Mouse (Mus musculus) heart, embryonic 14.5 days (tissue): Measurements from ENCODE around the gene Gm37240. TPM values are rescaled to one million over a fixed set of nuclear protein-coding genes. Genes with fewer than 3 reads are reported as not detected.
"Not testable (repeated sequence)": the region's sequence is repeated elsewhere in the genome, so short reads cannot be mapped to it uniquely, and the experiment has no call there.

ENCODE experiments used
- ATAC-seq: fragments of 200-750 bp; cut with Nextera tagmentation; 2 replicates; pipeline ENCODE4 v1.8.0; 2017; ENCODE audit warnings: low read depth, moderate TSS enrichment; ENCODE audit not compliant: insufficient number of reproducible peaks, insufficient read depth, low FRiP score
- H3K27ac ChIP-seq, 2 experiments: fragments of 200-500 bp in 1 of 2; fragments of 300-500 bp in 1 of 2; sonication (generic) in 1 of 2; replicated peaks in 1 of 2; 2 replicates each; pipeline ENCODE4 v1.5.1; 2012 to 2014; ENCODE audit warnings: low read depth in 2 of 2, low read length in 2 of 2, control low read depth in 1 of 2, mild to moderate bottlenecking in 1 of 2, mixed read lengths in 1 of 2; ENCODE audit not compliant: control insufficient read depth in 1 of 2, insufficient read depth in 1 of 2
- H3K27me3 ChIP-seq: fragments of 300-500 bp; sonication (generic); 2 replicates; pipeline ENCODE4 v1.6.1; 2014; ENCODE audit warnings: mild to moderate bottlenecking, low read length, control low read depth; ENCODE audit not compliant: control insufficient read depth, insufficient read depth
- H3K36me3 ChIP-seq: fragments of 300-500 bp; sonication (generic); 2 replicates; pipeline ENCODE4 v1.6.1; 2014; ENCODE audit warnings: mild to moderate bottlenecking, control low read depth, low read length, mixed read lengths; ENCODE audit not compliant: control insufficient read depth, insufficient read depth
- H3K4me1 ChIP-seq, 2 experiments: fragments of 200-500 bp in 1 of 2; fragments of 300-500 bp in 1 of 2; sonication (generic) in 1 of 2; 2 replicates each; pipeline ENCODE4 v1.6.1; 2012 to 2014; ENCODE audit warnings: low read length in 2 of 2, control low read depth in 1 of 2, mixed read lengths in 1 of 2; ENCODE audit not compliant: control insufficient read depth in 2 of 2, insufficient read depth in 2 of 2
- H3K4me2 ChIP-seq: fragments of 300-500 bp; sonication (generic); 2 replicates; pipeline ENCODE4 v1.6.1; 2014; ENCODE audit warnings: mild to moderate bottlenecking, low read length
- H3K4me3 ChIP-seq, 2 experiments: fragments of 200-500 bp in 1 of 2; fragments of 300-500 bp in 1 of 2; sonication (generic) in 1 of 2; 2 replicates each; pipeline ENCODE4 v1.5.1; 2012 to 2014; ENCODE audit warnings: low read length in 2 of 2, mild to moderate bottlenecking in 2 of 2, control low read depth in 1 of 2, low read depth in 1 of 2, moderate library complexity in 1 of 2; ENCODE audit not compliant: control insufficient read depth in 1 of 2, insufficient read depth in 1 of 2
- H3K9ac ChIP-seq: fragments of 300-500 bp; sonication (generic); 2 replicates; pipeline ENCODE4 v1.6.1; 2014; ENCODE audit warnings: mild to moderate bottlenecking, low read length
- H3K9me3 ChIP-seq: fragments of 300-500 bp; sonication (generic); 2 replicates; pipeline ENCODE4 v1.6.1; 2016; ENCODE audit warnings: low read length, control low read depth; ENCODE audit not compliant: control insufficient read depth
- WGBS: fragments of 180-500 bp; shearing (Covaris S2); extraction: QIAGEN DNeasy Blood & Tissue Kit; methylation state at CpG from one replicate; pipeline ENCODE4 v1.1.7; 2014; 5-methylcytosine and 5-hydroxymethylcytosine counted together
- polyA plus RNA-seq: library from polyadenylated mRNA; unstranded; fragments of >200 nt; fragmentation: Nextera tagmentation; extraction: Ambion mirVana; gene quantifications from 2 replicates; pipeline ENCODE4 v1.2.1, GENCODE M21; 2014

The Gm37240 gene
- polyA plus RNA-seq, 1 experiment from 2014 or later, result 12.3 TPM

GRCm38 (mm10) chr3:85572502-85572901 lies 314.8 kb downstream of the Gm37240 start:
- not testable (repeated sequence) for H3K36me3 ChIP-seq, H3K27ac ChIP-seq, H3K9me3 ChIP-seq, H3K9ac ChIP-seq, H3K4me2 ChIP-seq, H3K27me3 ChIP-seq, H3K4me3 ChIP-seq, ATAC-seq
- peaks cover 0 to 11% of the 10 kb centered on the region in 2 experiments; a peak in 2 of 4 replicates for H3K4me1 ChIP-seq
- WGBS, result 92% methylated on average over 8 of the region's 8 CpGs

GRCm38 (mm10) chr3:85571276-85571675 lies 316.0 kb downstream of the Gm37240 start:
- 61% methylated on average over 2 of the region's 2 CpGs for WGBS
- H3K4me1 ChIP-seq, result peaks cover 0 to 11% of the 10 kb centered on the region in 2 experiments; a peak in 2 of 4 replicates
- H3K9me3 ChIP-seq, result no peaks in the 10 kb centered on the region
- no peak for ATAC-seq
- no peak overlapping the region for H3K4me3 ChIP-seq
- H3K36me3 ChIP-seq, result no peaks in the 10 kb centered on the region
- no peaks in the 10 kb centered on the region for H3K27me3 ChIP-seq
- no peak overlapping the region for H3K4me2 ChIP-seq
- no peak overlapping the region for H3K27ac ChIP-seq
- no peak overlapping the region for H3K9ac ChIP-seq

DNA sequence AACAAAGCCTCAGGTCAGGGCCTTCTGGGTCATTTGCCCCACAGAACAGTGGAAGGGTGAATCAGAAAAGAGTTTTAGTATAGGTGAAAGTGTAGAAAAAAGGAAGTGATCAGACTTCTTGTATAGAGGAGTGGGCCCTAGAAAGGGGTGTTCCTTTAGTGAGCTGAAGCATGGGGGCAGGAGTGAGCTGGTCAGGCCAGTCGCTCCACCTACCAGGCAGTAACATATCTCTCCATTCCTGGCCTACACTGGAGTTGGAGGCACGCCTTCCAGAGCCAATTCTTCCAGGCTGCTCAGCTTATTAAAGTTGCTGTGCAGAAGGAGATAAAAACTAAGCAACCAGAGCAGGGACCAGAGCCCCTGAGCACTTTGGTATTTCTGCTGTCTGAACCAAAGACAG lies 322.7 kb downstream of the Gm37240 start:
- Histone ChIP-seq H3K27ac (peak overlapping the region; percentile 0 to 51; a peak in 3 of 4 replicates), H3K36me3 (no peaks in the 10 kb centered on the region), H3K27me3 (no peaks in the 10 kb centered on the region), H3K9me3 (no peaks in the 10 kb centered on the region), H3K4me1 (peaks cover 0 to 12% of the 10 kb centered on the region in 2 experiments; a peak in 1 of 4 replicates), H3K4me2 (no peak overlapping the region), H3K9ac (no peak overlapping the region), H3K4me3 (no peak overlapping the region)
- ATAC-seq, result no peak
- WGBS, result 25% methylated on average over 2 of the region's 2 CpGs

DNA sequence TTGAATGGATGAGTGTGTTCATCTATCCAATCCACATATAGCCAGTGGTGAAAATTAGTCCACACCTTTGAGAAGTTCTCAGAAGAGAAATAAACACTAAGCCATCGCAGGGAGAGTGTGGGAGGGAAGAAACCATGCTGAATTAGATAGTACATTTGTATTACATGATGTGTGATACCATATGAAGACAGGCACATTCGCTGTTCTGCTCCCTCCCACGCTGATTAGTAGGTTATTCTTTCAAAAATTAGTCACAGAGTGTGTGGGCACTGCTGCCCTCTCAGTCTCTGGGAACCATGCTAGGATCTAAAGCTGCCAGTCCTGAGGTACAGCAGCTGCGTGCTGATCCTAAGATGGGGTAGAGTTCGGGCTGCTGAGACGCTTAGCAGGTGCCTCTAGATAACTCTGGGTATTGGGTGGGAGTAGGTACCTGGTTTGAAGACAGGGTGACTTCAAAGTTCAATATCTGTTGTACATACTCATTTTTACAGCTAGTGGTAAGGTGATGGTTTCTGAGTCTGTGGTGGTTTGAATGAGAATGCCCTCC lies 333.5 kb downstream of the Gm37240 start:
- H3K9me3 ChIP-seq, result no peaks in the 10 kb centered on the region
- 83% methylated on average over 6 of the region's 6 CpGs for WGBS
- no peak for ATAC-seq
- H3K4me1 ChIP-seq, result peaks cover 9 to 33% of the 10 kb centered on the region in 2 experiments
- no peaks in the 10 kb centered on the region for H3K36me3 ChIP-seq
- no peaks in the 10 kb centered on the region for H3K27me3 ChIP-seq
- no peak overlapping the region for H3K4me2 ChIP-seq
- H3K9ac ChIP-seq, result no peak overlapping the region
- H3K27ac ChIP-seq, result no peak overlapping the region
- H3K4me3 ChIP-seq, result no peak overlapping the region

- no peaks in the 10 kb centered on the region for H3K27me3 ChIP-seq
- H3K4me3 ChIP-seq, result no peak overlapping the region
- H3K4me2 ChIP-seq, result no peak overlapping the region
- ATAC-seq, result no peak
- peak overlapping the region; percentile 5 to 67 for H3K27ac ChIP-seq
- no peaks in the 10 kb centered on the region for H3K9me3 ChIP-seq
- WGBS, result 31% methylated on average over 2 of the region's 2 CpGs
- peaks cover 9 to 33% of the 10 kb centered on the region in 2 experiments for H3K4me1 ChIP-seq
- no peaks in the 10 kb centered on the region for H3K36me3 ChIP-seq
- no peak overlapping the region for H3K9ac ChIP-seq
Measured at GRCm38 (mm10) chr3:85551352-85551751, 336.0 kb downstream of the Gm37240 start.

- H3K27me3 ChIP-seq, result no peaks in the 10 kb centered on the region
- 67% methylated on average over 4 of the region's 4 CpGs for WGBS
- ATAC-seq, result no peak
- H3K9me3 ChIP-seq, result no peaks in the 10 kb centered on the region
- no peak overlapping the region for H3K27ac ChIP-seq
- peaks cover 9 to 33% of the 10 kb centered on the region in 2 experiments for H3K4me1 ChIP-seq
- no peaks in the 10 kb centered on the region for H3K36me3 ChIP-seq
- no peak overlapping the region for H3K4me2 ChIP-seq
- no peak overlapping the region for H3K4me3 ChIP-seq
- no peak overlapping the region for H3K9ac ChIP-seq
Measured at GRCm38 (mm10) chr3:85550312-85550711, 337.0 kb downstream of the Gm37240 start.

GRCm38 (mm10) chr3:85543652-85544051 lies 343.7 kb downstream of the Gm37240 start:
- Histone ChIP-seq H3K4me3 (no peak overlapping the region), H3K27me3 (no peaks in the 10 kb centered on the region), H3K9me3 (no peaks in the 10 kb centered on the region), H3K4me1 (no peaks in the 10 kb centered on the region), H3K4me2 (no peak overlapping the region), H3K36me3 (no peaks in the 10 kb centered on the region), H3K9ac (no peak overlapping the region), H3K27ac (no peak overlapping the region)
- no peak for ATAC-seq
- 35% methylated on average over 2 of the region's 2 CpGs for WGBS

- Histone ChIP-seq H3K9me3 (no peaks in the 10 kb centered on the region), H3K27me3 (no peaks in the 10 kb centered on the region), H3K4me3 (no peak overlapping the region), H3K9ac (no peak overlapping the region), H3K4me2 (no peak overlapping the region), H3K4me1 (no peaks in the 10 kb centered on the region), H3K27ac (no peak overlapping the region), H3K36me3 (no peaks in the 10 kb centered on the region)
- ATAC-seq, result no peak
- WGBS, result 54% methylated on average over 3 of the region's 3 CpGs
Measured at GRCm38 (mm10) chr3:85542765-85543164, 344.6 kb downstream of the Gm37240 start.
